Mouse (Mus musculus) hematopoietic stem cell, adult 5-6 weeks (primary cell): ENCODE data around the gene Cnpy1. TPM values are rescaled to one million over a fixed set of nuclear protein-coding genes. Genes with fewer than 3 reads are reported as not detected.

Experiments
- ATAC-seq, 2 experiments: fragments of 125-278 bp in 1 of 2; replicated peaks in 1 of 2; 2 replicates each; pipeline ENCODE4 v1.8.0; 2016 to 2017; ENCODE audit warnings: inconsistent platforms in 2 of 2, mild to moderate bottlenecking in 2 of 2, moderate number of reproducible peaks in 2 of 2, low read depth in 1 of 2, moderate TSS enrichment in 1 of 2; ENCODE audit not compliant: low FRiP score in 2 of 2, poor library complexity in 2 of 2, severe bottlenecking in 2 of 2, insufficient read depth in 1 of 2, low TSS enrichment in 1 of 2
- total RNA-seq: library from RNA; stranded (forward); fragments of 172-1452, 232-1000 nt; gene quantifications from 2 replicates; pipeline ENCODE4 v1.2.3, GENCODE M21; 2017

The Cnpy1 gene
- total RNA-seq, 1 experiment from 2014 or later = not detected

- ATAC-seq = no peak
Observed at GRCm38 (mm10) chr5:28172261-28172920, 73.2 kb downstream of the Cnpy1 start.

GRCm38 (mm10) chr5:28171667-28172066 lies 73.9 kb downstream of the Cnpy1 start:
- no peak for ATAC-seq

- ATAC-seq = no peak
Observed at GRCm38 (mm10) chr5:28170892-28171291, 74.7 kb downstream of the Cnpy1 start.

- ATAC-seq = no peak
Observed at GRCm38 (mm10) chr5:28170081-28170480, 75.5 kb downstream of the Cnpy1 start.

- ATAC-seq = no peak
Observed at GRCm38 (mm10) chr5:28169166-28169801, 76.3 kb downstream of the Cnpy1 start.

- ATAC-seq = peak in 1 of 2 experiments; percentile 54; a peak in 2 of 4 replicates
Observed at GRCm38 (mm10) chr5:28168253-28169165, 77.1 kb downstream of the Cnpy1 start.

GRCm38 (mm10) chr5:28167611-28168252 lies 77.9 kb downstream of the Cnpy1 start:
- 0 out of 4 replicates have a peak, but pooled peaks of 1 of the 2 experiments have one; percentile 25 for ATAC-seq

- ATAC-seq = peak in 1 of 2 experiments; percentile 47; a peak in 2 of 4 replicates
Observed at GRCm38 (mm10) chr5:28166256-28167231, 79.1 kb downstream of the Cnpy1 start.

- ATAC-seq = no peak
Observed at GRCm38 (mm10) chr5:28165358-28166255, 80.0 kb downstream of the Cnpy1 start, which contains the start of gene En2. Gene En2, plus strand, starts transcription at chr5:28165694.

- no peak for ATAC-seq
Observed at GRCm38 (mm10) chr5:28163926-28164325, 81.7 kb downstream of the Cnpy1 start.

GRCm38 (mm10) chr5:28161938-28162402 lies 83.6 kb downstream of the Cnpy1 start:
- no peak for ATAC-seq

GRCm38 (mm10) chr5:28161383-28161937 lies 84.1 kb downstream of the Cnpy1 start:
- no peak for ATAC-seq

- no peak for ATAC-seq
Observed at GRCm38 (mm10) chr5:28159891-28160470, 85.6 kb downstream of the Cnpy1 start.

- ATAC-seq = peak in 1 of 2 experiments; percentile 16; a peak in 1 of 4 replicates
Observed at GRCm38 (mm10) chr5:28159072-28159458, 86.5 kb downstream of the Cnpy1 start.
